Comparison of ENCODE assay signal across 11 mouse cellular contexts in genomic region chr3:123334947-123335346, GRCm38 (mm10). TPM values are rescaled to one million over a fixed set of nuclear protein-coding genes. Genes with fewer than 3 reads are reported as not detected.
A peak's percentile ranks its signal among the peaks of the same experiment; 100 is the strongest.
DNase-seq lines count a peak whose midpoint lies in the region; ATAC-seq and TF ChIP-seq lines count a peak whose summit lies in the region.
"Had no signal": no experiment of that assay in that cellular context is flagged by ENCODE, and none has a peak within 500 bp of the region (broad histone marks: within the 10 kb centered on the region; RNA-seq: fewer than 3 reads in every experiment).

No protein-coding gene starts in this region.

- 72% methylated on average over 7 of the region's 7 CpGs for WGBS in heart, embryonic 10.5 days
- WGBS in lung, postnatal 0 days, result 40% methylated on average over 7 of the region's 7 CpGs
- 34% methylated on average over 7 of the region's 7 CpGs for WGBS in intestine, embryonic 15.5 days
- WGBS in stomach, embryonic 15.5 days, result 38% methylated on average over 7 of the region's 7 CpGs

- peak; percentile 63 for ATAC-seq in lung, postnatal 0 days
- ATAC-seq in intestine, embryonic 15.5 days, result peak; percentile 48
- ATAC-seq in stomach, embryonic 15.5 days (ENCODE audit: insufficient read depth, low FRiP score, low read depth), result no peak
- ATAC-seq: forebrain, postnatal 0 days had no signal

- intact Hi-C loops in left cerebral cortex, postnatal 25 days (cut with DNase I), result no loop called here
- intact Hi-C loops in gastrocnemius, postnatal 36 days (cut with DNase I), result no loop called here

- no peak overlapping the region for H3K4me3 ChIP-seq in heart, embryonic 10.5 days
- no peak overlapping the region for H3K4me3 ChIP-seq in lung, postnatal 0 days (ENCODE audit: low read depth, low read length)
- H3K4me3 ChIP-seq in intestine, embryonic 15.5 days (replicated peaks), result no peak overlapping the region
- H3K4me3 ChIP-seq in stomach, embryonic 15.5 days (replicated peaks), result no peak overlapping the region
- H3K4me3 ChIP-seq: liver, embryonic 13.5 days; neural tube, embryonic 12.5 days had no signal

- H3K9me3 ChIP-seq in heart, embryonic 10.5 days, result no peaks in the 10 kb centered on the region
- no peaks in the 10 kb centered on the region for H3K9me3 ChIP-seq in lung, postnatal 0 days (ENCODE audit: low read length)
- no peaks in the 10 kb centered on the region for H3K9me3 ChIP-seq in intestine, embryonic 15.5 days
- no peaks in the 10 kb centered on the region for H3K9me3 ChIP-seq in stomach, embryonic 15.5 days
- H3K9me3 ChIP-seq: liver, embryonic 13.5 days; neural tube, embryonic 12.5 days had no signal

- H3K27me3 ChIP-seq in heart, embryonic 10.5 days (ENCODE audit: insufficient read depth, poor library complexity, severe bottlenecking), result no peaks in the 10 kb centered on the region
- H3K27me3 ChIP-seq in lung, postnatal 0 days (replicated peaks; ENCODE audit: insufficient read depth, low read length), result no peaks in the 10 kb centered on the region
- no peaks in the 10 kb centered on the region for H3K27me3 ChIP-seq in intestine, embryonic 15.5 days (replicated peaks)
- no peaks in the 10 kb centered on the region for H3K27me3 ChIP-seq in stomach, embryonic 15.5 days (replicated peaks)
- H3K27me3 ChIP-seq: liver, embryonic 13.5 days; neural tube, embryonic 12.5 days had no signal

- no peak overlapping the region for H3K4me2 ChIP-seq in lung, postnatal 0 days (replicated peaks; ENCODE audit: low read depth, low read length)
- no peak overlapping the region for H3K4me2 ChIP-seq in intestine, embryonic 15.5 days (replicated peaks)
- no peak overlapping the region for H3K4me2 ChIP-seq in stomach, embryonic 15.5 days
- H3K4me2 ChIP-seq: liver, embryonic 13.5 days; neural tube, embryonic 12.5 days had no signal

- no peak for TF ChIP-seq CTCF in lung, postnatal 0 days (IDR thresholded peaks at IDR 0.05)

- DNase-seq in heart, embryonic 10.5 days (ENCODE audit: low spot score), result no peak
- no peak for DNase-seq in heart, adult 8-10 months (ENCODE audit: low spot score)
- peak; percentile 82 for DNase-seq in lung, postnatal 0 days (ENCODE audit: low spot score)
- no peak for DNase-seq in lung, adult 18-20 months
- DNase-seq in left cerebral cortex, postnatal 25 days (ENCODE audit: low spot score in 2 of 2), result no peak
- no peak for DNase-seq in gastrocnemius, postnatal 36 days
- DNase-seq: forebrain, postnatal 0 days; liver, embryonic 13.5 days had no signal

- TF ChIP-seq EP300 in lung, postnatal 0 days (IDR thresholded peaks at IDR 0.05), result no peak

- peaks cover 20% of the 10 kb centered on the region for H3K36me3 ChIP-seq in heart, embryonic 10.5 days
- no peaks in the 10 kb centered on the region for H3K36me3 ChIP-seq in lung, postnatal 0 days (ENCODE audit: insufficient read depth, low read length)
- no peaks in the 10 kb centered on the region for H3K36me3 ChIP-seq in intestine, embryonic 15.5 days
- peaks cover 4% of the 10 kb centered on the region; the same call in 1 of the 2 replicates for H3K36me3 ChIP-seq in stomach, embryonic 15.5 days
- H3K36me3 ChIP-seq: neural tube, embryonic 12.5 days had no signal

- peaks cover 30% of the 10 kb centered on the region for H3K4me1 ChIP-seq in heart, embryonic 10.5 days
- H3K4me1 ChIP-seq in lung, postnatal 0 days (ENCODE audit: insufficient read depth, low read depth, low read length), result peaks cover 8% of the 10 kb centered on the region; the same call in 1 of the 2 replicates
- peaks cover 25% of the 10 kb centered on the region for H3K4me1 ChIP-seq in intestine, embryonic 15.5 days (replicated peaks)
- H3K4me1 ChIP-seq in stomach, embryonic 15.5 days, result peaks cover 30% of the 10 kb centered on the region
- H3K4me1 ChIP-seq: liver, embryonic 13.5 days; neural tube, embryonic 12.5 days had no signal

- peak overlapping the region; percentile 52; the same call in 1 of the 2 replicates for H3K27ac ChIP-seq in heart, embryonic 10.5 days
- 0 out of 2 replicates have a peak overlapping the region, but pooled peaks have one; percentile 2 for H3K27ac ChIP-seq in lung, postnatal 0 days (ENCODE audit: low read length)
- peak overlapping the region; percentile 80 for H3K27ac ChIP-seq in intestine, embryonic 15.5 days
- H3K27ac ChIP-seq in stomach, embryonic 15.5 days, result peak overlapping the region; percentile 87
- H3K27ac ChIP-seq: liver, embryonic 13.5 days; neural tube, embryonic 12.5 days had no signal

- H3K9ac ChIP-seq in lung, postnatal 0 days (replicated peaks; ENCODE audit: low read depth), result no peak overlapping the region
- H3K9ac ChIP-seq in intestine, embryonic 15.5 days, result no peak overlapping the region
- H3K9ac ChIP-seq in stomach, embryonic 15.5 days, result no peak overlapping the region
- H3K9ac ChIP-seq: forebrain, postnatal 0 days; liver, embryonic 13.5 days; neural tube, embryonic 12.5 days had no signal

RNA-seq across cellular contexts. Expression of gene Mettl14, which starts 51.0 kb away (rescaled TPM):
- 22.6 and 23.5 TPM in 2 replicates for polyA plus RNA-seq in heart, embryonic 10.5 days (2016; fragmentation: Nextera tagmentation; extraction: Ambion mirVana)
- 10 to 100 TPM; 11.4 to 13.1 (median 12.1) TPM for total RNA-seq in heart, adult 8-10 months (2022)
- 11.5 and 12.4 TPM in 2 replicates for polyA plus RNA-seq in lung, postnatal 0 days (2015; fragmentation: Nextera tagmentation; extraction: Ambion mirVana)
- 26.0 and 27.0 TPM in 2 replicates for polyA plus RNA-seq in intestine, embryonic 15.5 days (2015; fragmentation: Nextera tagmentation; extraction: Ambion mirVana)
- polyA plus RNA-seq in stomach, embryonic 15.5 days (2015; fragmentation: Nextera tagmentation; extraction: Ambion mirVana), result 23.3 and 25.0 TPM in 2 replicates
- 10 to 100 TPM; 13.5 to 15.2 TPM for total RNA-seq in left cerebral cortex, postnatal 25 days (2021)
- total RNA-seq in gastrocnemius, postnatal 36 days (2021), result 1 to 10 TPM; 6.7 to 8.0 TPM

Comparison
In these comparisons a context has a peak if more than half of its experiments do, and no peak if none do; other contexts are left out.
1. H3K27ac ChIP-seq: peak in every context shown above with its lines; median percentile 87 in stomach, embryonic 15.5 days; 80 in intestine, embryonic 15.5 days; 52 in heart, embryonic 10.5 days; 2 in lung, postnatal 0 days.